Mouse (Mus musculus) Patski (cell line): Measurements from ENCODE around the gene Runx3. TPM values are rescaled to one million over a fixed set of nuclear protein-coding genes. Genes with fewer than 3 reads are reported as not detected.
"Not testable (repeated sequence)": the region's sequence is repeated elsewhere in the genome, so short reads cannot be mapped to it uniquely, and the experiment has no call there.

Experiments
- ATAC-seq: fragments of 100-300 bp; one replicate; pipeline ENCODE4 v1.8.0; 2021
- CTCF ChIA-PET: fragments of 350-600 bp; sonication (Branson Sonifier 250); formaldehyde crosslinking; loops from one replicate; lab custom pipeline; 2022; ENCODE audit warnings: inconsistent platforms; lab: Charles Lee
- POLR2A ChIA-PET: fragments of 350-600 bp; sonication (Branson Sonifier 250); formaldehyde crosslinking; loops from one replicate; lab custom pipeline; 2022; ENCODE audit warnings: antibody characterized with exemption, inconsistent platforms; lab: Charles Lee
- DNase-seq: peaks from one replicate; pipeline ENCODE4 v3.0.0-alpha.2; 2011; ENCODE audit warnings: low read depth, low spot score
- H3K27me3 ChIP-seq: fragments of 371-371 bp; one replicate; pipeline ENCODE4 v1.5.1; 2021
- CTCF ChIP-seq: fragments of 100-300 bp; IDR thresholded peaks from one replicate; pipeline ENCODE4 v1.5.1; 2021
- in situ Hi-C: fragments of 300-500 bp; cut with MboI; formaldehyde crosslinking; loops from 3 replicates; pipeline ENCODE4 v1.11.1; 2018; ENCODE audit warnings: low pct_unique_long_range_greater_than_20kb, mixed read lengths
- polyA plus RNA-seq: library from polyadenylated mRNA; unstranded; gene quantifications from one replicate; pipeline ENCODE4 v1.2.3, GENCODE M21; 2021

Gene Runx3
- polyA plus RNA-seq, 1 experiment from 2014 or later = 8.9 TPM

DNA sequence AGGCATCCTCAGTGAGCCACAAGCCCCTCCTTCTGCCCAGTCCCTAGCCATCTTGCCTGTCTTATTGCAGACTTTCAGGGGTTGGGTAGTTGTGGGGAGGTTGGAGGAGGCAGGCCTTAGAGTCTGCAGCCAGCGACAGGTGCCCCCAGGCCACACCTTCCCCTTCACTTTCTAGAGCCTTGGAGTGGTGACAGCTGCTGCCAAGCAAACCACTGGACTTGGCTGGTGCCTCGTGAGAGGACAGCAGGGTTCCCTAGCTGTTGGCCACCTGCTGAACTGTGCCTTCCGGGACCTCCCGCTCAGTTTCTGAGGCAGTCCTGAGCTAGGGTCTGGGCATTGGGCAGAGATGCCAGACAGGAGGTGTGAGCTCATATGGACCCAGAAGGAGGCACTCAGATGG lies 49.0 kb downstream of the Runx3 start:
- no peaks in the 10 kb centered on the region for H3K27me3 ChIP-seq
- no peak for DNase-seq
- CTCF ChIA-PET = interaction anchor here (1.1 kb wide), 1 partner anchor 9 kb away, joined by 3 read pairs; no protein-coding TSS in a partner anchor
- in situ Hi-C loops = no loop called here
- ATAC-seq = no peak
- TF ChIP-seq CTCF = no peak
- POLR2A ChIA-PET = no interaction called here

- DNase-seq (no peak), ATAC-seq (no peak)
- POLR2A ChIA-PET = no interaction called here
- in situ Hi-C loops = no loop called here
- H3K27me3 ChIP-seq = no peaks in the 10 kb centered on the region
- CTCF ChIA-PET = interaction anchor here (1.1 kb wide), 1 partner anchor 18 kb away, joined by 5 read pairs; no protein-coding TSS in a partner anchor
- TF ChIP-seq CTCF = no peak
Measured at GRCm38 (mm10) chr4:135171304-135171875, 50.9 kb downstream of the Runx3 start.

- no peaks in the 10 kb centered on the region for H3K27me3 ChIP-seq
- no peak for TF ChIP-seq CTCF
- ChIA-PET POLR2A (no interaction called here), CTCF (no interaction called here)
- in situ Hi-C loops = no loop called here
- DNase-seq = no peak
- ATAC-seq = no peak
Measured at GRCm38 (mm10) chr4:135175406-135176120, 55.1 kb downstream of the Runx3 start.

DNA sequence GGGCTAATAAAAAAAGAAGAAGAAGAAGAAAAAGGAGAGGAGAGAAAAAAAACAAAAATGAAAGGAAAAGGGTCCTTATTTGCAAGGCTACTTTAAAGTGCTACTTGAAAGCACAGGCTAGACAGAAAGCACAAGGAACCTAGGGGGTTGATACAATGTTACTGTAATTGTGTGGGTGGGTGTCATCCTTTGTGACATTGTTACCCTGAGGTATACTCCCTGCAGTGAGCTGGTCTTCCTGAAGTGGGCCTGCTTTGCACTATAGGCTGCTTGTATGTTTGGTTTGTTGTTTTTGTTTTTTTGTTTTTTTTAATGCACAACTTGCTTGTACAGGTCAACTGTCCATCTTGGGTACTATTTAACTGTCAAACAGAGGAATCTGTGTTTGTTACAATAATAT lies 57.1 kb downstream of the Runx3 start:
- in situ Hi-C loops = no loop called here
- ATAC-seq = no peak
- POLR2A ChIA-PET = no interaction called here
- no peaks in the 10 kb centered on the region for H3K27me3 ChIP-seq
- DNase-seq = no peak
- CTCF ChIA-PET = no interaction called here
- no peak for TF ChIP-seq CTCF

DNA sequence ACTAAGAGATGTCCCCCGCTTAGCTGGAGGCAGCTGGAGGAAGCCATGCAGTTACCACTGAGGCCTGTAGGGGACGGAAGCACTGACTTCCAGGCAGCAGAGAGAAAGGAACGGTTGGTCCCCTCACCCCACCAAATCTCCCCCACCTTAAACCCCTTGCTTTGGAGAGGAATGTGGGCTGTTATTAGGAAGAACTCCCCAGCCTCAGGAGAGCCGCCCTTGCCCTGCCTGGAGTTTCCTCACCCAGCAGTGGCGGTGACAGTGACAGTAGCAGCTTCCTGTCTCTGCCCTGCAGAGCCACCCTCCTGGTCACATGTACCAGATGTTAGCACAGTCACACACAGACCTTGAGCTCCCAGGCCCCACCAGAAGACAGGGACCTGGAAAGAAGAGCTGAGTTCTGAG lies 58.6 kb downstream of the Runx3 start:
- CTCF ChIA-PET = interaction anchor here (0.6 to 1.7 kb wide), 2 partner anchors 9 to 28 kb away, joined by 3 read pairs; no protein-coding TSS in a partner anchor
- in situ Hi-C loops = no loop called here
- ATAC-seq = no peak
- H3K27me3 ChIP-seq = no peaks in the 10 kb centered on the region
- POLR2A ChIA-PET = interaction anchor here (0.9 to 1.3 kb wide), 3 partner anchors 12 to 75 kb away, joined by 3 read pairs; no protein-coding TSS in a partner anchor
- no peak for DNase-seq
- TF ChIP-seq CTCF = no peak

GRCm38 (mm10) chr4:135181819-135182218 lies 61.4 kb downstream of the Runx3 start:
- in situ Hi-C loops = no loop called here
- no peak for TF ChIP-seq CTCF
- no peaks in the 10 kb centered on the region for H3K27me3 ChIP-seq
- DNase-seq (no peak), ATAC-seq (no peak)
- POLR2A ChIA-PET = no interaction called here
- CTCF ChIA-PET = no interaction called here

DNA sequence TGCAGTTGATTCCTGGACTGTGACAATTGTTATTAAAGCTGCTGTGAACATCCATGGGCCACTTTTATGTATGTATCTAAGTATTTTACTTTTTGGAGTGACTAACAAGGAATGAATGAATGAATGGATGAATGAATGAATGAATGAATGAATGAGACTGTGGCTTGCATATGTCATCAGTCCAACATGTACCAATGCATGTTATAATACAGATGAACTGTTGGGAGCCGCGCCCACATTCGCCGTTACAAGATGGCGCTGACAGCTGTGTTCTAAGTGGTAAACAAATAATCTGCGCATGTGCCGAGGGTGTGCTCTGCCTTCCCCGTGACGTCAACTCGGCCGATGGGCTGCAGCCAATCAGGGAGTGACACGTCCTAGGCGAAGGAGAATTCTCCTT lies 63.8 kb downstream of the Runx3 start:
- CTCF ChIA-PET, DNase-seq, H3K27me3 ChIP-seq, POLR2A ChIA-PET, in situ Hi-C loops, ATAC-seq: not testable (repeated sequence)

DNA sequence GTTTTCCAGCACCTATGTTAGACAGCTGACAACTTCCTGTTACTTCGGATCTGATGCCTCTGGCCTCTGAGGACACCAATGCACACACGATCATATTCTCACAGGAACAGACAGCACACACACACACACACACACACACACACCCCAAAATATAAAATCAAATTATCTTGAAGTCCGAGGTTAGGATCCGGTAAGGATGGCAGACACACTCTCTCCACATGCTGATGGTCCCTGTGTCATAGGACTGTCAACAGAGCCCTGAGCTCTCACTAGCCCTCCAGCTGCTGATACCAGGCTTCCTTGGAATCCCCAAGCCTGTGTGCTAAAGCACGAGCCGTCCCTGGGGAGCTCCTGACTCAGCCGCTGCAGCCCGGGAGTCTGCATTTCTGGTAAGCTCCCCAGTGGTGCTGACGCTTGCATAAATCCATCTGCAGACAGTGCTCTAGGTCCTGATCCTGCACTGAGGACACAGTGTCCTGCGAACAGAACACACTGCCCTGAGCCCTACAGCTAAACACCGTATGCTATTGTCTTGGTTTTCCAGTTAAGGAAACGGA lies 69.1 kb downstream of the Runx3 start:
- TF ChIP-seq CTCF = no peak
- H3K27me3 ChIP-seq = no peaks in the 10 kb centered on the region
- CTCF ChIA-PET = interaction anchor here (1.0 to 1.2 kb wide), 2 partner anchors 18 to 108 kb away, joined by 3 to 5 read pairs; no protein-coding TSS in a partner anchor
- in situ Hi-C loops = no loop called here
- POLR2A ChIA-PET = interaction anchor here (0.6 kb wide), 1 partner anchor 17 kb away, joined by 3 read pairs; no protein-coding TSS in a partner anchor
- DNase-seq (no peak), ATAC-seq (no peak)

GRCm38 (mm10) chr4:135190364-135190763 lies 69.9 kb downstream of the Runx3 start:
- POLR2A ChIA-PET = no interaction called here
- TF ChIP-seq CTCF = no peak
- ATAC-seq (no peak), DNase-seq (no peak)
- in situ Hi-C loops = no loop called here
- H3K27me3 ChIP-seq = no peaks in the 10 kb centered on the region
- CTCF ChIA-PET = no interaction called here

GRCm38 (mm10) chr4:135191185-135191584 lies 70.7 kb downstream of the Runx3 start:
- TF ChIP-seq CTCF = no peak
- no peak for DNase-seq
- ChIA-PET CTCF (no interaction called here), POLR2A (interaction anchor here (0.9 kb wide), 1 partner anchor 11 kb away, joined by 3 read pairs; no protein-coding TSS in a partner anchor)
- H3K27me3 ChIP-seq = no peaks in the 10 kb centered on the region
- no peak for ATAC-seq
- in situ Hi-C loops = no loop called here

- in situ Hi-C loops = no loop called here
- no peak for TF ChIP-seq CTCF
- ATAC-seq (no peak), DNase-seq (no peak)
- H3K27me3 ChIP-seq = no peaks in the 10 kb centered on the region
- POLR2A ChIA-PET = interaction anchor here (0.9 kb wide), 1 partner anchor 12 kb away, joined by 3 read pairs; no protein-coding TSS in a partner anchor
- CTCF ChIA-PET = no interaction called here
Measured at GRCm38 (mm10) chr4:135191604-135192003, 71.2 kb downstream of the Runx3 start.
